Mouse (Mus musculus) liver, postnatal 0 days (tissue): ENCODE data around the gene Cep170.

ENCODE experiments used
- CTCF ChIP-seq: sonication (generic); IDR thresholded peaks from 2 replicates; pipeline ENCODE4 v1.5.1; 2016; ENCODE audit warnings: antibody characterized with exemption, low read depth
- EP300 ChIP-seq: IDR thresholded peaks from 2 replicates; pipeline ENCODE4 v1.6.1; 2016; ENCODE audit warnings: antibody characterized with exemption, low read depth, mild to moderate bottlenecking

- TF ChIP-seq CTCF (no peak), EP300 (no peak)
These were observed 13.5 kb upstream of the Cep170 start for GRCm38 (mm10) chr1:176827365-176827764.
